Mouse (Mus musculus) thymus, postnatal 4 days (tissue): ENCODE measurements around the gene Taldo1.
"Not testable (repeated sequence)": the region's sequence is repeated elsewhere in the genome, so short reads cannot be mapped to it uniquely, and the experiment has no call there.

Experiments
- DNase-seq: peaks from one replicate; pipeline ENCODE4 v3.0.0; 2021

Taldo1 gene

DNA sequence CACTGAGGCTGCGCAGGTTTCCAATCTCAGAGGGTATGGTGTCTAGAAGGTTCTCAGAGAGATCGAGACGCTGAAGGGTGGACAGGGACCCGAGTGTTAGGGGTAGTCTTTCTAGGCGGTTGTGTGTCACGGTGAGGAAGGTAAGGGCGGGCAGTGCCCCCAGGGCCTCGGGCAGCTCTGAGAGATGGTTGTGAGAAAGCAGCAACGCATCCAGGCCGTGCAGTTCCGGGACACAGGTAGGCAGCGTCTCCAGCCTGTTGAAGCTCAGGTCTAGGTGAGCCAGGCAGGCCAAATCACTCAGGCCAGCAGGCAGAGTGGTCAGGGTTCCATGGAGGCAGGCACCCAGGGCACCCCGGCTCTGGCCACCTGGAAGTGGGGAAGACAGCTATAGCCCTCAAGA, 50.2 kb downstream of the Taldo1 start:
- DNase-seq = peak; percentile 16

DNA sequence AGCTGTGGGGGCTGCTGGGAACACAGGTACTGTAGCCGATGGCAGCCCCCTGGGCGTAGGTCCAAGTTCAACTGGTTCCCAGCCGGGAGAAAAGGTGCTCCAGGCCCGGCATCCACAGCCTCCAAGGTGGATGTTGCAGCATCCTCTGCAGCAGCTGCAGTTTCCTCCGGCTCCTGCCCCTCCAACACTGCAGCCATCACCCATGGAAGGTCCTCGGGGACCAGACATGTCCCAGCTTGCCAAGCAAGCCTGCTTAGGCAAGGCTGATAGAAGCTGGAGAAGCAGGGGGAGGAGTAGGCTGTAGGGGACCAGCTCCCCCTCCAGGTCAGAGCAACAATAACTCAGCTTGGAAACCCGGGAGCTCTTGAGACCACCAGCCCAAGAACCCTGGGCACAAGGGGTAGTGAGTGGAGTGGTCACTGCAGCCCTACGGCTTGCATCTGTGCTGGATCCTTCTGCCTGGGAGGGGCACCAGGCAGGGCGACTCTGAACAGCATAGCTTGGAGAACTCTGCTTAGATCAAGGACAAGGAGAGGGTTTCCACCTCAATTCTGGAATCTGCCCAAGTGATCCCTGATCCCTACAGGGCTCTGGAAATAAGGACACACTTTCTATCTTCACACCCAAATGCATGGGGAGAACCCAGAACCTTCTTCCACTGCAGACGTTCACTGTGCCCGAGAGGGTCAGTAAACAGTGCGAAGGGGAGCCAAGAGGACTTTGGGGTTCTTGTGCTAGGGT, 51.3 kb downstream of the Taldo1 start:
- peak; percentile 51 for DNase-seq

DNA sequence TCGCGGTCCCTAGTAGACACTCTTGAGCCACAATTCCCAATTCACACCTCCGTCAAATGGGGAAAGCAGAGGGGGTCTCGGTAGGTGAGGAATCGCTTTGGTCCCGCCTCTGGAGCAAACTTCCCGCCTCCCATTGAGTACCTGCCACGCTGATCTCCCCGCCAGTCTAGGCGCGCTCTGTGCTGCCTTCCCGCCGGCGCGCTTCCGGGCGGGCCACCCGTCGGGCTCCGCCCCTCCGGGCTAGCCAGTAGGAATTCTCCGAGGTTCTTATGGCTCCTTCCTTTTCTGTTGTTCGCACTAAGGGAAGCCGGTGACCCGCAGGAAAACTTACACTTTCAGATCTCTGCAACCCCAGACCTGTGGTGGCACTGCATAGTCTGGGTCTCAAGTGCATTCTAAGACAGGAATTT, 51.8 kb downstream of the Taldo1 start, which contains the start of gene Pidd1:
Gene Pidd1, minus strand, starts transcription at position 198 of the 410 bp plus-strand sequence.
- DNase-seq = peak; percentile 74

DNA sequence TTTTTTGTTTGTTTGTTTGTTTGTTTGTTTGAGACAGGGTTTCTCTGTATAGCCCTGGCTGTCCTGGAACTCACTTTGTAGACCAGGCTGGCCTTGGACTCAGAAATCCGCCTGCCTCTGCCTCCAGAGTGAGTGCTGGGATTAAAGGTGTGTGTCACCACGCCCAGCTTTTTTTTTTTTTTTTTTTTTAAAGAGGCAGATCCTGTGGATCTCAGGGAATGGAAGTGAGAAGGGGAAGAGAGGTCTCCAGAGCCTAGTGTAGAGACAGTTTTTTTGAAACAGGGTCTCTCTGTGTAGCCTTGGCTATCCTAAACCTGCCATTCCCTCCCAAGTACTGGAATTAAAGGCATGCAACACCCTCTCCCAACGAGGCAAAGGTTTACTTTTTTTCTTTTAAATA, 54.4 kb downstream of the Taldo1 start:
- DNase-seq = not testable (repeated sequence)

DNA sequence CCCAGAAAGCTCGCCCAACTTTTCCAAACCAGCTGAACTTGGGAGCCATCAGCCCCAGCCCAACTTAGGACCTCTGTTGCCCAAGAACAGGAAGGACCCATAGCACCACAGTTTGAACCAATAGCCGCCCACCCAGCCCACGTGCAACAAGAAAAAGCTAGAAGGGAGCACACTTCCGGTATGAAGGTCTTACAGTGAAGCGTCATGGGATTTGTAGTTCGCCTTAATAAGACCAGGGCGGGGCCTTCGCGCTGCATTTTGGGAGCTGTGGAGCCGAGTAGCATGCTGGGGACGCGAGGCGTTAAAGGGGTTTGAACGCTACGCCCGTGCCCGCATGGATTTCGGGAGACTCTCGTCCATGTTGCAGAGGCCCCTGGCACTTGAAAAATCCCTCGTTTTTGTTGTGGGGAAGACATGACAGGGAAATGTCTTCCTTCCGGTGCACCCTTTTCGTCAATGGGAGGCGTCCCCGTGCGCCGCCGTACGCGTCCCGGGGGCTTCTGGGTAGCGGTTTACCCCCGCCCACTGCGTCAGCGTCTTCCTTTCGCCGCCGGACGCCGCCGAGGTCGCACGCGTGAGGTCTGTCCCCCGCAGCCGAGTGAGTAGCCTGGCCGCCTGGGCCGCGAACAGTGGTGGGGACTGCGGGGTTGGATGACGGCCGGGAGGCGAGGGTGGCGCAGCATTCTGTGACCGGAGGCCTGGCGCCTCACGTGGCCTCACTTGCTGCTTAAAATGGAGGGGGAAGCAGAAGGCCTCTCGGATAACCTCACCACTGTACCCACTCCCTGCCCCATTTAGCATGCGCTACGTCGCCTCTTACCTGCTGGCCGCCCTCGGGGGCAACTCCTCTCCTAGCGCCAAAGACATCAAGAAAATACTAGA, 55.4 kb downstream of the Taldo1 start, which contains the start of gene Rplp2:
Gene Rplp2, plus strand, starts transcription at position 261 of the 882 bp plus-strand sequence.
- DNase-seq = peak; percentile 92

DNA sequence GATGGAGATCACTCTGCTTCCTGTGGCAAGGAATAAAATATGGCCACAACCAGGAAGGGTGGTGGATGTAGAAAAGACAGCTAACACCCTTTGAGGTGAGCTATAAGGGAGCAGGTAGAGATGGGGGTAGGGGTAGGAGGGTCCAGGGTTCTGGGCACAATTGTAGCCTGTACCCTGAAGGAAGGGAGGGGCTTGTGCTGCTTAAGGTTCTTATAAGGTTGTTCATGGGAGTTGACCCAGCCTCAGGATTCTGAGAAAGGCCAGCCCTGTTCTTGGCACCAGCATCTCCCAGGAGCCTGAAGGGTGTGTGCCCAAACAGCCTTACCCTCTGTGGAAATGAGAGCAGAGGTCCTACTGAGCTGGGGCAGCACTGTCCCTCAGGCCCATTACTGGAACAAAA, 59.9 kb downstream of the Taldo1 start:
- DNase-seq = no peak
